Mouse (Mus musculus) adrenal gland, postnatal 14 days (tissue): ENCODE results near the gene Rnh1. TPM values are rescaled to one million over a fixed set of nuclear protein-coding genes. Genes with fewer than 3 reads are reported as not detected.

Source experiments
- DNase-seq: peaks from one replicate; pipeline ENCODE4 v3.0.0; 2021; ENCODE audit warnings: mixed read lengths
- long read RNA-seq, 2 experiments: library from polyadenylated mRNA; stranded (forward); transcript quantifications; one replicate each; pipeline ENCODE4 v2.0.0; 2021
- total RNA-seq: library from RNA; stranded (reverse); gene quantifications from 2 replicates; pipeline ENCODE4 v1.2.3, GENCODE M21; 2021

Rnh1 gene
- 186 and 200 TPM in 2 replicates for total RNA-seq
- long read RNA-seq, experiment 1, transcript Rnh1-202 (10 exons, 1,656 nt): minor isoform, 133 of 554 reads
- long read RNA-seq, experiment 1, transcript Rnh1-201 (10 exons, 2,091 nt): major isoform, 270 of 554 reads
- long read RNA-seq, experiment 1, transcript Rnh1-204 (10 exons, 1,658 nt): minor isoform, 19 of 554 reads
- long read RNA-seq, experiment 1, partial matches to known transcripts: 118 of 554 reads
- long read RNA-seq, experiment 1, other reads (novel, unspliced or antisense): 14 of 554 reads
- long read RNA-seq, experiment 2, transcript Rnh1-202 (10 exons, 1,656 nt): minor isoform, 66 of 285 reads
- long read RNA-seq, experiment 2, transcript Rnh1-204 (10 exons, 1,658 nt): minor isoform, 6 of 285 reads
- long read RNA-seq, experiment 2, transcript Rnh1-201 (10 exons, 2,091 nt): major isoform, 118 of 285 reads
- long read RNA-seq, experiment 2, partial matches to known transcripts: 95 of 285 reads
- long read RNA-seq, experiment 2, other reads (novel, unspliced or antisense): 0 of 285 reads

DNA sequence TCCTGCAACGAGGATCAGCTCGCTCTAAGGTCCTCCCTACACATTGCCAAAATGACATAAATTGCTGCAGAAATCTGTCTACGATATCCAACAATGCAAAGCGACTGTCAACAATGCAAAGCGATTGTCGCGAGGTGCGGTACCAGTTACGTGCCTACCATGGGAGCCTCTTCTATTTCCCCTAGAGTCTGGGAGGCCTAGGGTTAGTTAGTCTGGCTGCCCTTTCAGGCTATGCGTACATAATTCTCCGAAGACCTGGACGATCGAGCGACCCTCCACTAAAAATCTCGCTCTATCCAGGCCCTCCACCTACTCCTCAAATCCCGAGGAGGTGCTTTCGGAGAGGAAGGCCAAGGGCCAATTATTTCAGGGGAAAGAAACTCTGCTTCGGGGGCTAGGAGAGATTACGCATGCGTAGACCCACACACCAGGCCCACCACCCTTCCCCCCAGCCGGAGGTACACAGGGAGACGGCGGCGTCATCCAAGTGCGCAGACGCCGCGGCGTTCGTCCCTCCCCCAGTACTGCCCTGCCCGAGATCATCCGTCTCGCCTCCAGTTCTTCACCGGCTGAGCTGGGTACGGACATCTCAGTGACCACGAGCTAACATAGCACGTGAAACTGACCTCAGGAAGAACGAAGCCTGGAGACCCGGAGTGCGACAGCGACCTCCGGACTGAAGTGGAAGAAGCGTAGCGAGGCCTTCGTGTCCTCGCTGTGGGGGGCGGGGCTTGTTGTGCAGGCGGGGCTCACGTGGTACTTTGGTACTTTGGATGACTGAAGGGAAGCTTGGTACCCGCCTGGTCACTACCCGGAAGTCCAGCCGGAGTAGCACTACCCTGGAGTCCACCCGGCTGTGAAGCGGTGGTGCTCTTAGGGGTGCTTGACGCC is at the start of gene Rnh1:
Gene Rnh1, minus strand, starts transcription at position 742 of the 891 bp plus-strand sequence.
- DNase-seq: peak; percentile 94

DNA sequence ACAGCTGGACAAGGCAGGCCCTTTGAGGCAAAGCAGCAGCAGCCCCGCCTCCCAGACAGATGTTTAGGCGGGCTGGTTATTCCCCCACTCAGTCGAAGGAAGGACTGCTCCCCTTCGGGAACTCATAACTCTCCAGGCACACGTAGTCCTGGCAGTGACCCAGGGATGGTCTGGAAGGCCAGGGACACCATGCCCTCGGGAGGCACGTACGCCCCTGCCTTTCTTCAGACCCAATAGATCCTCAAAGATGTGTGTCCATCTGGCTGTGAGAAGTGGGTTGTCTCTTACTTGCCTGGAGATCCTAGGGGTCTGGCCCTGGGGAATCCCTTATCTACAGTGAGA is 49.4 kb upstream of the Rnh1 start:
- DNase-seq: no peak

DNA sequence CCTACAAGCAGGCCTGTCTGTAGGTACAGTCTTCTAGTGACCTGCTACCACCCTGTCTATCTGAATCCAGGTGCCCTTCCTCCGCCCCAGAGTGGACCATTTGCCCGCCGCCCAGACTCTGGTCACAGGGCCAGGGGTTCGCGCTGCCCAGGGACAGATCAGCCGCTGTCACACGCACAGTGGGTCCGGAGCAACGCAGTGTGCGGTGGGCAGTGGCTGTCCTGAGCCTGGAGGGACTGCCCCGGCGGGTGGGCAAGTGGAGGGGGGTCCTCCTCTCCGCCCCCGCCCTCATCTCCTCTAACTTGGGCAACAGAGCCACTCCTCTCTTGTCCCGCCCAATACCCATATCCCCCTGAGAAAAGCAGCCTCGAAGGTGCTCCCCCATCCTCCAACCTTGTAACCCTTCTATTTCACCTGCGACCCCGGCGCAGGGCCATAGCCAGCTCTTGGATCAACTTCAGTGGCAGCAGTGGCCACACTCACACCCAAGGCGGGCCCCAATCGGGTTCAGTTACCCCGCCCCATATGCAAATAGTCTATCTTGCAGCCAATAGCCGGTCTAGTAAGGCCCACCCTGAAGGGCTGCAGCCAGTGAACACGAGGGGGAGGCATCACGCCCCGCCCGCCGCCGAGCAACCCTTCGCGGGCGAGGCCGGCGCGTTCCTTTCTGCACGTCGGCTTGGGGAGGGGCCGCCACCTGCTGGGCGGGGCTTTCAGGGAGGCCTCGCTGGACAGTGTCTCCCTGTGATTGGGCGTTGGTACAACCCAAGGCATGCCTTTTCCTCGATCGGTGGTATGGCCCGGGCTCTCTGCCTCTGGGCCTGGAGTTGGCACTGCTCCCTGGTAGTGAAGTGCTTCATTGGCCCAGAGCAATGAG is 48.8 kb upstream of the Rnh1 start:
- DNase-seq: peak; percentile 99

- no peak for DNase-seq
Measured at GRCm38 (mm10) chr7:141220377-141220776, 47.7 kb upstream of the Rnh1 start.

DNA sequence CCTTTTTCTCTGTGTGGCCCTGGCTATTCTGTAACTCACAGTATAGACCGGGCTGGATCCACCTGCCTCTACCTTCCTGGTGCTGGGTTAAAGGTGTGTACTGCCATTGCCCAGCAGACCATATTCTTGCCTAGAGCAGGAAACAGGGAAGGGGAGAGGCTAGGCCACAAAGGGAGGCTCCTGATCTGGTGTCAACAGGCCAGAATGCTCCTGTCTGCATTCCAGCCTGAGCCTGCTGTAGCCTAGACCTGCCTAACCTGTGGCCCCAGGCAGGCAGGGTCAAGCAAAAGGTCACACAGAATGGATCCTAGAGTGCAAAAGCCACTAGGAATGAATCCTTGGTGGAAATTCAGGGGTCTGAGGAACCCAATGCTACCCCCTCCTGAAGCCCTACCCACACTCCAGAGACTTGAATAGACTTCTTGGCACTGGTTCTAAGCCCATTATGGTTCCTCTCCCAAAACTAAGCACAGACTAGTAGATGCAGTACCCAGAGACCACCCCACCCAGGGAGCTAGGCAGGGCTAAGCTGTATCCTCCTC is 47.0 kb upstream of the Rnh1 start:
- no peak for DNase-seq

GRCm38 (mm10) chr7:141218557-141219133 is 46.0 kb upstream of the Rnh1 start:
- DNase-seq: no peak

- DNase-seq: no peak
Measured at GRCm38 (mm10) chr7:141218141-141218540, 45.5 kb upstream of the Rnh1 start.

GRCm38 (mm10) chr7:141217343-141218013 is 44.8 kb upstream of the Rnh1 start:
- no peak for DNase-seq

- DNase-seq: no peak
Measured at GRCm38 (mm10) chr7:141216894-141217293, 44.2 kb upstream of the Rnh1 start.

DNA sequence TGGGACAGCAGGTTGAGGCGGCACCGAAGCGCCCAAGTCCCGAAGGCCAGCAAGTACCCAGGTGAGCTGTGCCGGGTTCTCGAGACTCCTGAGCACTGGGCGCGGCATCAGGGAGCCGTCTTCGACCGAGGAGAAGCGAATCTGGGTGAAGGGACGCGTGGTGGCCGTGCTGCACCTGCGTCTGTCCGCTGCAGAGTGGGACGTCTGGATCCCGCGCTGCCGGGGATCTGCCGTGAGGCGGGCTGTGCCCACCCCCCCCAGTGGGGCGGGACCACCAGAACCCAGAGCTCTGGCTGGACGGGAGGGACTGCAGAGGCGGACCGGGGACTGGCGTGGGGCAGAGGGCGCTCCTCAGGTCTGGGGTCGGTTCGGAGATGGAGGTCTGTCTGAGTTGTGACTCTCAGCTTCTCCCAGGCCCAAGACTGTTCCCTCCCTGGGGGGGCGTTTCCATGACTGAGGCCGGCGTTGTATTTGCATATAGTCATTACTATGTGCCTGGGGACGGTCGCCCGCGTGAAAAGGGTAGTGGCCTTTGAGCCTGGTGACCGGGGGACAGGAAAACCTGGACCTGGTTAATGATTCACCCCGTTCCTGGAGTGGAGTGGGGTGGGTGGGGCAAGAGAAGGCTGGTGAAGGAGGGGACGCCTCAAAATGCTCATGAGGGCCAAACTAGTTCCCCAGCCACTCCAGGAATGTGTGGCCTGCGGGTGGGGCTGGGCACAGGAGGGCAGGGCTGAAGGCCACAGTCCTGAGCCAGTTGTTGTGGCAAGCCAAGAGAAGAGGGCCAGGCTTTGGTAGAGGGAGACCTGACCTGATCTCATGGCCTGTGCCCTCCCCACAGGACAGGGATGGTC is 43.5 kb upstream of the Rnh1 start:
- peak; percentile 83 for DNase-seq

DNA sequence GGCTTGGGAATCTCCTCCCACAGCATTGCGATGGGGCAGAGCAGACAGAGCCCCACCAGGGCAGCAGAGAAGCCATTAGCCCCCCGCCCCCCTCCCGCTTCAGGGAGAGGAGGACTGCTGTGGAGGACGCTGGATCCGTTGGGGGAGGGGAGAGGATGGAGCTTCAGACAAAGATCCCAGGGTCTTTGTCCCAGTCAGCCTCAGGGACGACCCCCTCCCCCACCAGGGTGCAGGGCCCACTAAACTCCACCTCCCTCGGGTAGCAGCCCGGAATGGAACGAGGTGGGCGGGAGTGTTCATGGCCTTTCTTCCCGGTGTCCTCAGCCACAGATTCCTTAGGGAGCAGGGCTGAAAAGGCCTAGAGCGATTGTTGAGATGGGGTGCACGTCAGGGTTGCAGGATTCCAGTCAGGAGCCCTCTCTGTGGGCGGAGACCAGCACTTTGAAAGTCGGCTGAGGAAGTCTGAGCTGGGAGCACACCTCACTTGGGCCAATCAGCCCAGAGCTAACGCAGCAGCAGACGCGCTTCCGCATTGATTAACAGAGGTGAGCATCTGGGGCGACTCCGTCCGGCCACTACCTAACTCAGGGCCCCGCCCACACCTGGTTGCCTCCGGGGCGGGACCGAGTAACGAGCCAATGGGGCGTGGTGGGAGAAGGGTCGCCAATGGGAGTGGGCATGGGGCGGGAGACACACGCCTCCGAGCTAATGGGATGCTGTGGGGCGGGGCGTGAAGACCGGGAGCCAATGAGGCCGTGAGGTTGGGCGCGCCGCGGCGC is 42.6 kb upstream of the Rnh1 start, which contains the start of gene Rassf7:
Gene Rassf7, plus strand, starts transcription at position 760 of the 779 bp plus-strand sequence.
- DNase-seq: peak; percentile 96

DNA sequence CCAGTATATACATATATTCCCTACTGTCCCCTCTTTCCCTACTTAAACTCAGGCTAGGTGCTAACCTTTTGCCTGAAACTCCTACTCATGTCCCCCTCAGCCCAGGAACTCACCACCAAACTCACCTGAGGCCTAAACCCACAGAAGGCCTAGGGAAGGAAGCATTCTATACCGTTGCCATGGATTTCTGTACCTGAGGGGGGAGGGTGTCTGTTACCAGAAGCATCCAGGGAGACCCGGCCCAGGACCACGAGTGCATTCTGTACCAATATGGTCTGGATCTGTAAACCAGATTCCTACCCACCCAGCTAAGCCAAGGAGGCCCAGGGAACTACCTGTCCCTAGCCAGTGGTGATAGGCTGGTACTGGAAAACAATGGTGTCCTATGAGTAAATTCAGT is 41.7 kb upstream of the Rnh1 start:
- no peak for DNase-seq

DNA sequence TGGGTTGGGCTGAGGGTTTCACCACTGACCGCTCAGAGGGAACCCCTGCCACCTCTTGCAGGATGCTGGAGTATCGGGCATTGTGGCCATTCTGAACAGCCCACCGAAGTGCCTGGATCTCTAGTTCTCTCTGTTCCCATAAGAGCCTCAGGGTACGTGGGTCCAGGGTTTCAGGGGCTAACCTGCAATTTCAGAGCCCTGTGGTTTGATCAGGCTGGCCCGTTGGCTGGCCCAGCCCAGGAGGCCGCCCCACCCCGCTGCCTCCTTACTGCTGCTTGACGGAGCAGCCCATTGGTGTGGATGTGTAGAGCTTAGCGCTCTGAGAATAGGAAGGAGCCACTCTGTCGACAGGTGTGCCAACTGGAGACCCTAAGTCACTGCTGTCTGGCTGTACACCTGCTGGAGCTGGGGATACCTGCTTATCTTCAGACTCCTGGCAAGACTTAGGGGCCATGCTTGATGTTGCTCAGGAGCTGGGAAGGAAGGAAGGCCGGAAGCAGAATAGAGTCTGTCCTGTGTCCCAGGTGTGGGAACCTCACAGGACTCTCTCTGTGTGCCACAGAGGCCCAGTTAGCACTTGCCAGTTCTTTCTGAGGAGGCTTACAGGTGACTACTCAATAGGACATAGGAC is 41.1 kb upstream of the Rnh1 start, which contains the start of gene Lmntd2:
Gene Lmntd2, minus strand, starts transcription at position 476 of the 631 bp plus-strand sequence.
- no peak for DNase-seq

DNA sequence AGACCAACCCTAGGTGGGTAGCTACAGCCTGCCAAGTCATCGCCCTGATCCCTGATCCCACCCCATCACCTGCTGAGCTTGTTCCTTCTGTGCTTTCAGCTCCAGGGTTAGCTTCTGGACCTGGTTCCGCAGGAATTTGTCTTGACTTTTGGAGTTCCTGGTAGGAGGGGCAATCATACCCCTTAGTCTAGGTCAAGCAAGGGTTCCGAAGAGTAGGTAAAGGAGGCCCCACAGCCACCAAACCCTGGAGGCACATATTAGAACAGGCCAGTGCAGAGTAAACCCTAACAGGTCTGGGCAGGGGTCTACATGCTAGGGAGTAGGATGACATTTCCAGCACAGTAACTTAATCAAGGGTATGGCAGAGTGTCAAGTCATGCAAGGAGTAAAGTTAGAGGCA is 40.5 kb upstream of the Rnh1 start:
- no peak for DNase-seq

DNA sequence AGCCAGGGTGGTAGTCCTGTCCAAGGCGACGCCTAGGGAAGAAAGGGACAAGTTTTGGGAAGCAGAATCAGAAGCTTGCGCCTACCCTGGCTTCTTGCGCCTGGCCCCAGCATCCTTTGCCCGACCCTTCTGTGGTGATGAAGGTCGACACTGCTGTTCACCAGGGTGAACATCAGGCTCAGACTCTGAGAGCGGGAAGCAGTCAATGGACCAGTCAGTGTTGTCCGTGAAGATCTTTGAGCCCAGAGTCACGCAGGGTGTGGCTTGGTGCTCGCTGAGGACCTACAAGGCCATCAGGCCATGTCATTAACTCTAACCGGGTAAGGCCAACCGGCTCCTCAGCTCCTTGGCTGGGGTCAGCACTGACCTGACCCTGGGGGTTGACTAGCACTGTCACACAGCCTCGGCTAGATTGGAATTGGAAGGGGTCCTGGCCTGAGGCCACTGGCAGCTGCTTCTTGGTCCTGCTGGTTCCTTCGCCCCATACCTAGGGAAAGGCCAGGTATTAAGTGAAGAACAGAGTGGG is 38.0 kb upstream of the Rnh1 start:
- DNase-seq: no peak

- DNase-seq: no peak
Measured at GRCm38 (mm10) chr7:141210137-141210536, 37.5 kb upstream of the Rnh1 start.

DNA sequence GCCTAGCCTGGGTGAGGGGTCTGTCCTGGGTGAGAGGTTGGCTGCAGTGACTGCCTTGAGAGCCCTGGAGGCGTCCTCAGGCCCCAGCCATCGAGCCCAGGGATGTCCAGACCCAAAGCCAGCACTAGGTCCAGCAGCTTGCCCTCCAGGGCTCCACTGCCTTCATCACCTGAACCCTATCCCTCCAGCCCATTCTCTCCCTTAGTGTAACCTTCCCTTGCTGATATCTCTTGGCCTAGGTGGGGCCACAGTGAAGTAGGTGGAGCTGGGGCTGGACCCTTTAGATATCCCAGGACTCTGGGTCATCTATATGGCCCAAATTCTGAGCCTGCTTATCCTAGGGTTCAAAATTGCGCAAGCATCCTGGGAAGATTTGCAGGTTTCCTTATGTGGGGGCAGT is 36.9 kb upstream of the Rnh1 start:
- no peak for DNase-seq
